Mouse (Mus musculus) liver, adult 2 months (tissue): ENCODE measurements around the gene Fam209. TPM values are rescaled to one million over a fixed set of nuclear protein-coding genes. Genes with fewer than 3 reads are reported as not detected.
A peak's percentile ranks its signal among the peaks of the same experiment; 100 is the strongest.

ENCODE experiments used
- DNase-seq: peaks from one replicate; pipeline ENCODE4 v3.0.0-alpha.2; 2011; ENCODE audit warnings: low read depth, low spot score; ENCODE audit errors: extremely low read depth
- H3K27ac ChIP-seq: fragments of 200-500 bp; replicated peaks from 2 replicates; pipeline ENCODE4 v1.5.1; 2012; ENCODE audit warnings: low read depth, mild to moderate bottlenecking, control low read depth, inconsistent platforms, low read length; ENCODE audit not compliant: insufficient read depth
- H3K27me3 ChIP-seq: fragments of 200-500 bp; 2 replicates; pipeline ENCODE4 v1.6.1; 2012; ENCODE audit warnings: mild to moderate bottlenecking, moderate library complexity, low read length, inconsistent platforms; ENCODE audit not compliant: control insufficient read depth, insufficient read depth
- H3K36me3 ChIP-seq: fragments of 200-500 bp; 2 replicates; pipeline ENCODE4 v1.6.1; 2012; ENCODE audit warnings: low read length, inconsistent platforms; ENCODE audit not compliant: control insufficient read depth, insufficient read depth
- H3K4me1 ChIP-seq: fragments of 200-500 bp; 2 replicates; pipeline ENCODE4 v1.6.1; 2011; ENCODE audit warnings: low read length; ENCODE audit not compliant: control insufficient read depth, insufficient read depth
- H3K4me3 ChIP-seq: fragments of 200-500 bp; 2 replicates; pipeline ENCODE4 v1.5.1; 2011; ENCODE audit warnings: low read depth, mild to moderate bottlenecking, control low read depth, low read length, moderate library complexity; ENCODE audit not compliant: insufficient read depth
- H3K79me2 ChIP-seq: fragments of 200-500 bp; 2 replicates; pipeline ENCODE4 v1.6.1; 2012; ENCODE audit warnings: inconsistent platforms, mild to moderate bottlenecking, low read length, moderate library complexity; ENCODE audit not compliant: control insufficient read depth, insufficient read depth
- H3K9ac ChIP-seq: fragments of 200-500 bp; 2 replicates; pipeline ENCODE4 v1.6.1; 2012; ENCODE audit warnings: low read depth, mild to moderate bottlenecking, control low read depth, inconsistent platforms, low read length
- CTCF ChIP-seq: fragments of 200-500 bp; IDR thresholded peaks from 2 replicates; pipeline ENCODE4 v1.5.1; 2011; ENCODE audit warnings: low read depth, low read length, control low read depth
- POLR2A ChIP-seq: fragments of 200-500 bp; IDR thresholded peaks from 2 replicates; pipeline ENCODE4 v1.6.1; 2011; ENCODE audit warnings: low read length, control low read depth; ENCODE audit not compliant: insufficient read depth; ENCODE audit errors: extremely low read depth
- WGBS: fragments of 180-500 bp; shearing (Covaris S2); methylation state at CpG from one replicate; pipeline ENCODE4 v1.1.7; 2018; 5-methylcytosine and 5-hydroxymethylcytosine counted together
- polyA plus RNA-seq: library from polyadenylated mRNA; depleted of rRNA; stranded (reverse); fragments of >200 nt; gene quantifications from 2 replicates; pipeline ENCODE4 v1.2.3, GENCODE M21; 2012
- total RNA-seq: library from RNA; depleted of rRNA; stranded (reverse); fragments of >200 nt; gene quantifications from 2 replicates; pipeline ENCODE4 v1.2.3, GENCODE M21; 2014

Gene Fam209
- total and polyA plus RNA-seq, 2 experiments, result 0.18 TPM

GRCm38 (mm10) chr2:172477860-172478259, 5.5 kb downstream of the Fam209 start:
- Histone ChIP-seq H3K36me3 (no peaks in the 10 kb centered on the region), H3K4me3 (no peak overlapping the region), H3K79me2 (no peaks in the 10 kb centered on the region), H3K27ac (no peak overlapping the region), H3K4me1 (peaks cover 9% of the 10 kb centered on the region), H3K27me3 (no peaks in the 10 kb centered on the region), H3K9ac (no peak overlapping the region)
- TF ChIP-seq CTCF, result peak; percentile 31; the same call in 1 of the 2 replicates
- no peak for TF ChIP-seq POLR2A
- 4% methylated on average over 2 of the region's 2 CpGs for WGBS
- peak; percentile 54 for DNase-seq

GRCm38 (mm10) chr2:172480296-172480695, 8.0 kb downstream of the Fam209 start:
- H3K27me3 ChIP-seq, result no peaks in the 10 kb centered on the region
- no peak overlapping the region for H3K27ac ChIP-seq
- H3K36me3 ChIP-seq, result no peaks in the 10 kb centered on the region
- H3K79me2 ChIP-seq, result no peaks in the 10 kb centered on the region
- H3K9ac ChIP-seq, result no peak overlapping the region
- WGBS, result 79% methylated on average over 7 of the region's 7 CpGs
- DNase-seq, result no peak
- peaks cover 4% of the 10 kb centered on the region for H3K4me1 ChIP-seq
- H3K4me3 ChIP-seq, result no peak overlapping the region
- TF ChIP-seq POLR2A (no peak), CTCF (no peak)

GRCm38 (mm10) chr2:172481654-172482385, 9.5 kb downstream of the Fam209 start:
- Histone ChIP-seq H3K27ac (no peak overlapping the region), H3K9ac (no peak overlapping the region), H3K4me1 (peaks cover 3% of the 10 kb centered on the region), H3K36me3 (no peaks in the 10 kb centered on the region), H3K79me2 (no peaks in the 10 kb centered on the region), H3K27me3 (no peaks in the 10 kb centered on the region), H3K4me3 (no peak overlapping the region)
- 74% methylated on average over 16 of the region's 16 CpGs for WGBS
- DNase-seq, result no peak
- TF ChIP-seq POLR2A (no peak), CTCF (no peak)

- Histone ChIP-seq H3K27me3 (no peaks in the 10 kb centered on the region), H3K36me3 (no peaks in the 10 kb centered on the region), H3K79me2 (no peaks in the 10 kb centered on the region), H3K9ac (no peak overlapping the region), H3K4me3 (no peak overlapping the region), H3K4me1 (no peaks in the 10 kb centered on the region), H3K27ac (no peak overlapping the region)
- TF ChIP-seq POLR2A (no peak), CTCF (no peak)
- 89% methylated on average over 14 of the region's 14 CpGs for whole genome bisulfite sequencing
- no peak for DNase-seq
These were observed 11.6 kb downstream of the Fam209 start for GRCm38 (mm10) chr2:172483766-172484413.

GRCm38 (mm10) chr2:172484696-172485370, 12.5 kb downstream of the Fam209 start:
- H3K36me3 ChIP-seq, result no peaks in the 10 kb centered on the region
- H3K79me2 ChIP-seq, result no peaks in the 10 kb centered on the region
- no peaks in the 10 kb centered on the region for H3K27me3 ChIP-seq

More at GRCm38 (mm10) chr2:172484696-172485370, 12.5 kb downstream of the Fam209 start:
- no peak for DNase-seq
- no peak for TF ChIP-seq CTCF
- TF ChIP-seq POLR2A, result no peak
- no peak overlapping the region for H3K4me3 ChIP-seq
- H3K27ac ChIP-seq, result no peak overlapping the region
- H3K4me1 ChIP-seq, result no peaks in the 10 kb centered on the region
- H3K9ac ChIP-seq, result no peak overlapping the region
- WGBS, result 55% methylated on average over 12 of the region's 12 CpGs
